8 mouse cellular contexts compared by ENCODE assay signal in the genomic region with DNA sequence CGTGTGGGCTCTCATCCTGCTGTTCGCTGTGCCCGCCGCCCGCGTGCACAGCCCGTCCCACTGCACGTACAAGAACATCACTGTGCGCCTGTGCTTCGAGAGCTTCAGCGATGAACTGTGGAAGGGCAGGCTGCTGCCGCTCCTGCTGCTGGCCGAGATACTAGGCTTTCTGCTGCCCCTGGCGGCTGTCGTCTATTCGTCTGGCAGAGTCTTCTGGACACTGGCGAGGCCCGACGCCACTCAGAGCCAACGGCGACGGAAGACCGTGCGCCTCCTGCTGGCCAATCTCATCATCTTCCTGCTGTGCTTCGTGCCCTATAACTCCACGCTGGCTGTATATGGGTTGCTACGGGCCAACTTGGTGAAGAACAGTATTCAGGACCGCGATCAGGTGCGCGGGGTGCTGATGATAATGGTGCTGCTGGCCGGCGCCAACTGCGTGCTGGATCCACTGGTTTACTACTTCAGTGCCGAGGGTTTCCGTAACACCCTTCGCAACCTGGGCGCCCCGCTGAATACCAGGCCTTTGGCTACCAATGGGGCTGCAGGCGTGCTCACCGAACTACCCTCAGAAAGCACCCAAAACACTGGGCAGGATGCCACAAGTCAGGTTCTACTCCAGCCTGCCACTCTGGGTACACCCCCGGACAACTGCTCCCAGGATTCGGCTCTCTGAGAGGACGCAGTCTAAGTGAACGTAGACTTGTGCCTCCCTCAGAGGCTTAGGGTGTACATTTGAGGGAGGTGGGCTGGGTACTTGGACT. TPM values are rescaled to one million over a fixed set of nuclear protein-coding genes. Genes with fewer than 3 reads are reported as not detected.
A peak's percentile ranks its signal among the peaks of the same experiment; 100 is the strongest.
DNase-seq lines count a peak whose midpoint lies in the region; ATAC-seq and TF ChIP-seq lines count a peak whose summit lies in the region.

No protein-coding gene starts in this region.

- TF ChIP-seq POLR2A in ES-Bruce4 (IDR thresholded peaks at IDR 0.05; ENCODE audit: insufficient read depth, low read length): no peak

- WGBS in heart, embryonic 13.5 days: 21% methylated on average over 45 of the region's 45 CpGs
- WGBS in kidney, postnatal 0 days: 24% methylated on average over 45 of the region's 45 CpGs
- WGBS in liver, embryonic 12.5 days (ENCODE audit: insufficient replicate concordance): 31% methylated on average over 45 of the region's 45 CpGs
- WGBS in neural tube, embryonic 15.5 days: 21% methylated on average over 45 of the region's 45 CpGs

- peak; percentile 77 for DNase-seq in brain, embryonic 18.5 days (ENCODE audit: low read depth, low spot score)
- peak; percentile 88 for DNase-seq in fibroblast of lung, adult 2 months (ENCODE audit: low read depth)
- DNase-seq in kidney, postnatal 0 days (ENCODE audit: low spot score): peak; percentile 98
- DNase-seq in urinary bladder, postnatal 36 days (ENCODE audit: low spot score in 2 of 2): peak; percentile 79 to 89

- H3K36me3 ChIP-seq in ES-Bruce4 (ENCODE audit: control insufficient read depth, insufficient read depth, low read length, poor library complexity, severe bottlenecking): no peaks in the 10 kb centered on the region
- no peaks in the 10 kb centered on the region for H3K36me3 ChIP-seq in heart, embryonic 13.5 days
- H3K36me3 ChIP-seq in kidney, postnatal 0 days (ENCODE audit: insufficient read depth, low read length): no peaks in the 10 kb centered on the region
- no peaks in the 10 kb centered on the region for H3K36me3 ChIP-seq in liver, embryonic 12.5 days
- no peaks in the 10 kb centered on the region for H3K36me3 ChIP-seq in neural tube, embryonic 15.5 days

- peak overlapping the region; percentile 85 for H3K4me2 ChIP-seq in heart, embryonic 13.5 days
- H3K4me2 ChIP-seq in kidney, postnatal 0 days (ENCODE audit: low read length): peak overlapping the region; percentile 72
- peak overlapping the region; percentile 84 for H3K4me2 ChIP-seq in liver, embryonic 12.5 days
- H3K4me2 ChIP-seq in neural tube, embryonic 15.5 days: peak overlapping the region; percentile 66

- H3K27ac ChIP-seq in ES-Bruce4 (ENCODE audit: insufficient read depth, low read length): no peak overlapping the region
- peak overlapping the region; percentile 74 for H3K27ac ChIP-seq in heart, embryonic 13.5 days (replicated peaks)
- H3K27ac ChIP-seq in kidney, postnatal 0 days: no peak overlapping the region; the same call in 1 of the 2 replicates
- H3K27ac ChIP-seq in liver, embryonic 12.5 days: peak overlapping the region; percentile 62
- peak overlapping the region; percentile 88 for H3K27ac ChIP-seq in neural tube, embryonic 15.5 days (replicated peaks)

- peak; percentile 71 for ATAC-seq in heart, embryonic 13.5 days (ENCODE audit: extremely low read depth, insufficient number of reproducible peaks, low FRiP score, low TSS enrichment)
- ATAC-seq in kidney, postnatal 0 days (replicated peaks; ENCODE audit: low FRiP score, low read depth): peak; percentile 89
- peak; percentile 86 for ATAC-seq in liver, embryonic 12.5 days
- peak; percentile 93 for ATAC-seq in neural tube, embryonic 15.5 days (ENCODE audit: low FRiP score)

- H3K27me3 ChIP-seq in ES-Bruce4 (ENCODE audit: control insufficient read depth, insufficient read depth, low read length, poor library complexity, severe bottlenecking): no peaks in the 10 kb centered on the region
- peaks cover 6% of the 10 kb centered on the region; the same call in 1 of the 2 replicates for H3K27me3 ChIP-seq in heart, embryonic 13.5 days (replicated peaks)
- H3K27me3 ChIP-seq in kidney, postnatal 0 days (ENCODE audit: insufficient read depth, low read length): no peaks in the 10 kb centered on the region
- H3K27me3 ChIP-seq in liver, embryonic 12.5 days (replicated peaks): 0 out of 2 replicates have a peak, but pooled peaks cover 4% of the 10 kb centered on the region
- no peaks in the 10 kb centered on the region for H3K27me3 ChIP-seq in neural tube, embryonic 15.5 days (replicated peaks)

- TF ChIP-seq EP300 in ES-Bruce4 (IDR thresholded peaks at IDR 0.05; ENCODE audit: insufficient read depth, low read depth, low read length): no peak

- peak; percentile 94 for TF ChIP-seq CTCF in ES-Bruce4 (IDR thresholded peaks at IDR 0.05; ENCODE audit: low read depth, low read length)
- TF ChIP-seq CTCF in kidney, postnatal 0 days (IDR thresholded peaks at IDR 0.05; ENCODE audit: low read depth): peak; percentile 97

- no peaks in the 10 kb centered on the region for H3K9me3 ChIP-seq in ES-Bruce4 (replicated peaks; ENCODE audit: control insufficient read depth, insufficient read depth, low read length, poor library complexity, severe bottlenecking)
- no peaks in the 10 kb centered on the region for H3K9me3 ChIP-seq in heart, embryonic 13.5 days
- H3K9me3 ChIP-seq in kidney, postnatal 0 days (replicated peaks; ENCODE audit: low read length): no peaks in the 10 kb centered on the region
- no peaks in the 10 kb centered on the region for H3K9me3 ChIP-seq in liver, embryonic 12.5 days (replicated peaks)
- H3K9me3 ChIP-seq in neural tube, embryonic 15.5 days (replicated peaks): no peaks in the 10 kb centered on the region

- H3K4me3 ChIP-seq in ES-Bruce4 (ENCODE audit: low read depth, low read length): peak overlapping the region; percentile 51
- peak overlapping the region; percentile 56 for H3K4me3 ChIP-seq in heart, embryonic 13.5 days
- peak overlapping the region; percentile 32 for H3K4me3 ChIP-seq in kidney, postnatal 0 days (replicated peaks; ENCODE audit: low read depth, low read length)
- H3K4me3 ChIP-seq in liver, embryonic 12.5 days: peak overlapping the region; percentile 50
- H3K4me3 ChIP-seq in neural tube, embryonic 15.5 days (replicated peaks): peak overlapping the region; percentile 42

- peak overlapping the region; percentile 20 for H3K9ac ChIP-seq in ES-Bruce4 (ENCODE audit: low read depth, poor library complexity, severe bottlenecking)
- H3K9ac ChIP-seq in heart, embryonic 13.5 days: peak overlapping the region; percentile 81
- peak overlapping the region; percentile 41; the same call in 1 of the 2 replicates for H3K9ac ChIP-seq in kidney, postnatal 0 days (ENCODE audit: low read depth, low read length)
- H3K9ac ChIP-seq in liver, embryonic 12.5 days: peak overlapping the region; percentile 58
- peak overlapping the region; percentile 48; the same call in 1 of the 2 replicates for H3K9ac ChIP-seq in neural tube, embryonic 15.5 days (replicated peaks)

- no peaks in the 10 kb centered on the region for H3K4me1 ChIP-seq in ES-Bruce4 (ENCODE audit: control insufficient read depth, insufficient read depth, low read length)
- peaks cover 14% of the 10 kb centered on the region for H3K4me1 ChIP-seq in heart, embryonic 13.5 days
- H3K4me1 ChIP-seq in kidney, postnatal 0 days (replicated peaks; ENCODE audit: insufficient read depth, low read length): no peaks in the 10 kb centered on the region
- peaks cover 23% of the 10 kb centered on the region for H3K4me1 ChIP-seq in liver, embryonic 12.5 days
- peaks cover 15% of the 10 kb centered on the region for H3K4me1 ChIP-seq in neural tube, embryonic 15.5 days

RNA-seq across cellular contexts. Expression of a gene that starts 13.8 kb away (rescaled TPM):
- 307 and 317 TPM in 2 replicates for polyA plus RNA-seq in ES-Bruce4 (2011; ENCODE audit: insufficient read depth, insufficient read length, low read depth, missing spikeins)
- polyA plus RNA-seq in heart, embryonic 13.5 days (2015; fragmentation: Nextera tagmentation; extraction: Ambion mirVana): 57.5 and 67.0 TPM in 2 replicates
- 60.7 and 64.2 TPM in 2 replicates for polyA plus RNA-seq in kidney, postnatal 0 days (2015; fragmentation: Nextera tagmentation; extraction: Ambion mirVana)
- 38.3 and 40.5 TPM in 2 replicates for polyA plus RNA-seq in liver, embryonic 12.5 days (2016; fragmentation: Nextera tagmentation; extraction: Ambion mirVana)
- polyA plus RNA-seq in neural tube, embryonic 15.5 days (2015; fragmentation: Nextera tagmentation; extraction: Ambion mirVana): 87.5 and 93.9 TPM in 2 replicates

RNA-seq across cellular contexts. Expression of a gene that starts 14.3 kb away (rescaled TPM):
- 2.5 and 3.7 TPM in 2 replicates for polyA plus RNA-seq in ES-Bruce4 (2011; ENCODE audit: insufficient read depth, insufficient read length, low read depth, missing spikeins)
- polyA plus RNA-seq in heart, embryonic 13.5 days (2015; fragmentation: Nextera tagmentation; extraction: Ambion mirVana): 0.24 and 0.63 TPM in 2 replicates
- 0.29 and 0.30 TPM in 2 replicates for polyA plus RNA-seq in kidney, postnatal 0 days (2015; fragmentation: Nextera tagmentation; extraction: Ambion mirVana)
- 1.9 and 2.2 TPM in 2 replicates for polyA plus RNA-seq in liver, embryonic 12.5 days (2016; fragmentation: Nextera tagmentation; extraction: Ambion mirVana)
- polyA plus RNA-seq in neural tube, embryonic 15.5 days (2015; fragmentation: Nextera tagmentation; extraction: Ambion mirVana): 1.0 and 1.2 TPM in 2 replicates

RNA-seq across cellular contexts. Expression of a gene that starts 32.5 kb away (rescaled TPM):
- 25.3 and 25.7 TPM in 2 replicates for polyA plus RNA-seq in ES-Bruce4 (2011; ENCODE audit: insufficient read depth, insufficient read length, low read depth, missing spikeins)
- 5.4 and 6.6 TPM in 2 replicates for polyA plus RNA-seq in heart, embryonic 13.5 days (2015; fragmentation: Nextera tagmentation; extraction: Ambion mirVana)
- 4.2 and 4.5 TPM in 2 replicates for polyA plus RNA-seq in kidney, postnatal 0 days (2015; fragmentation: Nextera tagmentation; extraction: Ambion mirVana)
- 2.8 and 3.7 TPM in 2 replicates for polyA plus RNA-seq in liver, embryonic 12.5 days (2016; fragmentation: Nextera tagmentation; extraction: Ambion mirVana)
- polyA plus RNA-seq in neural tube, embryonic 15.5 days (2015; fragmentation: Nextera tagmentation; extraction: Ambion mirVana): 17.3 and 21.5 TPM in 2 replicates

RNA-seq across cellular contexts. Expression of a gene that starts 42.4 kb away (rescaled TPM):
- polyA plus RNA-seq in ES-Bruce4 (2011; ENCODE audit: insufficient read depth, insufficient read length, low read depth, missing spikeins): 44.0 and 54.7 TPM in 2 replicates
- polyA plus RNA-seq in heart, embryonic 13.5 days (2015; fragmentation: Nextera tagmentation; extraction: Ambion mirVana): 78.2 and 91.2 TPM in 2 replicates
- 118 and 119 TPM in 2 replicates for polyA plus RNA-seq in kidney, postnatal 0 days (2015; fragmentation: Nextera tagmentation; extraction: Ambion mirVana)
- 34.4 and 34.6 TPM in 2 replicates for polyA plus RNA-seq in liver, embryonic 12.5 days (2016; fragmentation: Nextera tagmentation; extraction: Ambion mirVana)
- 129 and 133 TPM in 2 replicates for polyA plus RNA-seq in neural tube, embryonic 15.5 days (2015; fragmentation: Nextera tagmentation; extraction: Ambion mirVana)

RNA-seq across cellular contexts. Expression of a gene that starts 49.7 kb away (rescaled TPM):
- polyA plus RNA-seq in ES-Bruce4 (2011; ENCODE audit: insufficient read depth, insufficient read length, low read depth, missing spikeins): 75.1 and 78.4 TPM in 2 replicates
- 42.7 and 48.1 TPM in 2 replicates for polyA plus RNA-seq in heart, embryonic 13.5 days (2015; fragmentation: Nextera tagmentation; extraction: Ambion mirVana)
- polyA plus RNA-seq in kidney, postnatal 0 days (2015; fragmentation: Nextera tagmentation; extraction: Ambion mirVana): 41.1 and 43.2 TPM in 2 replicates
- polyA plus RNA-seq in liver, embryonic 12.5 days (2016; fragmentation: Nextera tagmentation; extraction: Ambion mirVana): 83.1 and 85.3 TPM in 2 replicates
- polyA plus RNA-seq in neural tube, embryonic 15.5 days (2015; fragmentation: Nextera tagmentation; extraction: Ambion mirVana): 47.8 and 58.0 TPM in 2 replicates

Comparison
In these comparisons a context has a peak if more than half of its experiments do, and no peak if none do; other contexts are left out.
1. H3K27ac ChIP-seq: peak in heart, embryonic 13.5 days (single experiment), liver, embryonic 12.5 days (single experiment) and neural tube, embryonic 15.5 days (single experiment); none in ES-Bruce4 (single experiment) and kidney, postnatal 0 days (single experiment).
2. H3K9ac ChIP-seq: peak in every context shown above with its lines; median percentile 81 in heart, embryonic 13.5 days; 58 in liver, embryonic 12.5 days; 48 in neural tube, embryonic 15.5 days; 41 in kidney, postnatal 0 days; 20 in ES-Bruce4.
3. Peak in every context shown above with its lines, with median percentiles within 50 percentile points of each other: H3K4me3 ChIP-seq, DNase-seq, ATAC-seq and H3K4me2 ChIP-seq.